Mouse (Mus musculus) kidney, postnatal 25 days (tissue): ENCODE measurements around the gene Il1rapl1.

Experiments
- DNase-seq, 2 experiments: peaks; one replicate each; pipeline ENCODE4 v3.0.0; 2021; ENCODE audit warnings: mixed read lengths in 2 of 2

The Il1rapl1 gene

DNA sequence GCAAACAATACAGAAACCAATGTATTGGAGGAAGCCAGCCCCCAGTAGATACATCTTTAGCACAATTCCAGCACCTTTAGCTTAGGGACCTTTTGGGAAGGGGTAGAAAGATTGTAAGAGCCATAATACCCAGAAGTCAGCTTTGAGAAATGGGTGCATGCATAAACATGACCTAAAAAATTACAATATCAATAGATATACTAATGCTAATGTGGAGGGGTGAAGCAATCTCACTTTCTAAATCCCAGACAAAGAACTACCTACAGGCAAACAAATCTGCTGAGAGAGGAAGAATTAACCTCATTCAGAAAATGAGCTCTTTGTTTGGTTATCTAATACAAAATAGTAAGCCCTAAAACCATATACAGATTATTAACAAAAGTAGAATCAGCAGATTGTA, 607.4 kb downstream of the Il1rapl1 start:
- no peak for DNase-seq

DNA sequence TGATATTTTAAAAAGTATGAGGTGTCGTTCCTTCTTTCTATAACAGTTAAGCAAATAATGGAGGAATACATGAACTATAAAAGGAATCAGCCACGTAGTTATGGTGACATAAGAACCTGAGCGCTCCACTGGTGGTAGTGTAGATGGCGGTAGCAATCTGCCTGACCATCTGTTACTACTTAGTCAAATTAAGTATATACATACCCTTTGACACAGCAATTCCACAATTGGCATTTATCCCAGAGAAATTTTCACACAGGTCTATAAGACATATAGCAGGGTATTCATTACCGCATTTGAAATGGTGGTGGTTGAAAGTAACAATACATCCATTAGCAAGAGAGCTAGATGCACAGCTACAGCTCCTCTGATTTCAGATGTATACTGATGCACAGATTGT, 612.8 kb downstream of the Il1rapl1 start:
- DNase-seq, result no peak

DNA sequence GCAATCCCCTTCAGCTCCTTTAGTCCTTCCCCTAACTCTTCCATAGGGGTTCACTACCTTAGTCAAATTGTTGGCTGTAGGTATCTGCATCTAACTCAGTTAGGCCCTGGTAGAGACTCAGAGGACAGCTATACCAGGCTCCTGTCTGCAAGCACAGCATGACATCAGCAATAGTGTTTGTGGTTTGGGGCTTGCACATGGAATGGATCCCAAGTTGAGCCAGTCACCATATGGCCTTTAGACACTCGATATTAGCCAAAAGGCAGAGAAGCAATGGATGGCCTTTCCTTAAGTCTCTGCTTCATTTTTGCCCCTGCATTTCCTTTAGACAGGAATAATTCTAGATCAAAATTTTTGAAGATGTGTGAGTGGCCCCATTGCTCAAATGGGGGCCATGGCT, 632.0 kb downstream of the Il1rapl1 start:
- DNase-seq, result no peak

DNA sequence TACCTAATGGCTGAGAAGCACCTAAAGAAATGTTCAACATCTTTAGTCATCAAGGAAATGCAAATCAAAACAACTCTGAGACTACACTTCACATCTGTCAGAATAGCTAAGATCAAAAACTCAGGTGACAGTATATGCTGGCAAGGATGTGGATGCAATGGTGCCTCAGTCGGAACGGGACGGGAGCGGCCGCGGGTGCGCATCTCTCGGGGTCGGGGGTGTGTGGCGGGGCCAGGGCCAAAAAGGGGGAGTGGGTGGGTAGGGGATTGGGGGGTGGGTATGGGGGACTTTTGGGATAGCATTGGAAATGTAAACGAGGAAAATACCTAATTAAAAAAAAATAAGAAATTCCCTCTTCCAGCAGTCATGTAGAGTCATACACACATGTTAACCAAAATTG, 877.3 kb downstream of the Il1rapl1 start:
- DNase-seq, result peak; percentile 79 to 89

DNA sequence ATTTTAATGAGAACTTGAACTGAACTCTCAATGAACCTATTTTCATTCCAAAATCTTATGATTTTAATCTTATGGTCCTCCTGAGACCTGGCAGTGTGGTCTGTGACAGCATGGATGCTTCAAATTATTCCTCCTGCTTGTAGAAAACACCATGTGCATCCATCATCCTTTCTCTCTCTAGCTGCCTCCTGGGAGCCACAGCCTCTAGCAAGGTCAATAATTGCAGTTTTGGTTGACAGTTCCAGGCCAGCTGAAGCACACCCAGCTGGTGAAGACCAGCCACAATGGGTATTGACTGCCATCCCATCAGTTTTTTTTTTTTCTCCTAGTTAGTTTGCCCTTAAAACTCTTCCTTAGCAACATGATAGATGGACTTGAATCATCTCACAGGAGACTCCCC, 890.2 kb downstream of the Il1rapl1 start:
- no peak for DNase-seq

DNA sequence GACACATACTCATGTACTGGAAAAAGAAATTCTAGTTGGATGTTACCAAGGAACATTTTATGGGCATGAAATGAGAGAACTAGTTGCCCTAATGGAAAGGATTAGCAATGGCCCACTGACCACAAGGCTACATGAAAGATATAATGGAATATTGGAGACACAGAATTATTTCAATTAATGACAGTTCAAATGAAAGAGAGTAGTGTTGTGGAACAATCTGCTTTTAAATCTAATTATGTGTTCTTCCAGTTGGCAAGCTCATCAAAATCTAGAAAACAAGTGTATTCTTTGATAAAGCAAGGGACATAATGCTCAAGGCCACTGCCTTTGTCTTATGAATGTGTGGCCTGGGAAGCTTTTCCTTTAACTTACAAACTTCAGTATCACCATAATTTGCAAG, 1113.1 kb downstream of the Il1rapl1 start:
- DNase-seq, result no peak

DNA sequence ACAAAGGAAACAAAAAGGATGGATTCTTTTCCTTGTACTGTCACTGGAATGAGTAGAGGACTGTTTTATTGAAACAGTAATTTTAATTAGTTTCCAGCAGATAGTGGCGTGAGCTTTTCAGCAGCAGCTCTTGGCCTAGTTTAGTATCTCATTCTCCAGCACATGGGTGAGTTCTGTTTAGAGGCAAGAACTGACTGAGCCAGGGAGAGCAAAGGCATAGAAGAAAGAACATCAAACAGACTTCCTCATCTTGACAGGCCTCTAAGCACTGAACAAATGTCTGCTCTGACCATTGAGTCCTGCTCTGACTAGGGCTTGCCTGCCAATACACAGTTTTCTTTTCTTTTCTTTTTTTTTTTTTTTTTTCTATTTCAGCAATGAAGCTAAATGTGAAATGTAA, 1160.3 kb downstream of the Il1rapl1 start:
- DNase-seq, result no peak

DNA sequence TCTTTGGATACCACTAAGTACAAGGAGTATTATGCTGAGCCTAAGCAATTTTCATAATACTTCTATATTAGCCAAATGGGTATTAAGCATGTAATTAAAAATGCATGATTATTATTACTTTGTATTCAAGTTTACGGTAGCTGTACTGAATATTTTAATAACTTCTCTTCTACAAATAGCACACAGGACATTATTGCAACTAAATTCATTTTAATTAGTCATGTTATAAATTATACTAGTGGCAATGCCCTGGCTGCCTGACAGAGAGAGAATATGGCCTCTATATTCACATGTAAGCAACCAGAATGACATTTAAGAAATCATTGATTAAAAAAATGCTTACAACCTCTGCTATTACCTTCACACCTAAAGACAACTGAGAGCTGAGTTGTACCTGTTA, 1160.8 kb downstream of the Il1rapl1 start:
- no peak for DNase-seq

DNA sequence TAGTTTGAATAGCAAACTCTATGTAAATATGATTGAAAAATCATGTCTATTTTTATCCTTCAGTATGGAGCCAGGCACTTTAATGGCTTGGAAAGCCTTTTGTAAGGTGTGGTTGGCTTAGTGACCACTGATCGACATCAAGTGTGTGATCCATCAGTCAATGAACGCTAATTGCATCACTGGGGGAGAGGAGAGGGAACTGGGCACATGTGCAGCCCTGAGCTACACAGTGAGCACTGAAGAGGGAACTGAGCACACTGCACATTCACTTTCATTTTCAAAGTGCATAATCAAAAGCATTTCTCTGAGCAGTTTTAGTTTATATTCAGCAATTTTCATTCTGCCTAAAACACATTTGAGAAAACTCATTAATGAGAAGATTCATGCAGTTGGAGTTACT, 1164.5 kb downstream of the Il1rapl1 start:
- DNase-seq, result no peak

DNA sequence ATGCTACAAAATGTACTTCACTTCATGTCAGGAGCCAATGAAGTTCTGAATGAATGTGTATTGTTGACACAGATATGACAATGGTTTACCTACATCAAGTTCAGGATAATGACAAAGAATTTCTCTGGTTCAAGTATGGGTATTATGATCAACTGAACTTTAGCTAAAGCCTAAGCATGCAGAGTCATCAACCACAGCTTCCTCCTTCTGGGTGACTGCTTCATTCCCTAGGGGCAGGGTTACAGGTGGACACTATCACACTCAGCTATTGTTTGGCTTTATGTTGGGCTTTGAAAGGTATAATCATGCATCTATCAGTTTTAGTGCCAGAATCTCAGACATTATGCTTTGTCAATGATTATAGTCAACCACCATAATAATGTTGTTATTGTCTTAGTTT, 1166.3 kb downstream of the Il1rapl1 start:
- no peak for DNase-seq

DNA sequence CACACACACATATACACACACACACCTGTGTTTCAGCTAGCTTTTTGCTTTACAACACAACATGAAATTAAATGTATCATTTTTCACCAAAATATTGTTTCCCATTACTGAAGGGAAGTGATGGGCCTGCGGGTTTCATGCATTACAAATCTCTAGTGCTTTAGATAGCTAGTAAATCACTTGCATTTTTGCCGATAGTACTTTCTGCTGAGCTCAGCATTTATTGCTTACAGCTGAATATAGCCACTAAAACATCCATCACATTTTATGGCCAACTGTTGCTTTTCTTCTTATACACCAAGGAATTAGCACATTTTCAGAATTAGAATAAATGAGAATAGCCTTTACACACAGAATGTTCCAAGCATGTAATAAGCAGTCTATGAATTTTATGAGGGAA, 1260.6 kb downstream of the Il1rapl1 start:
- no peak for DNase-seq

DNA sequence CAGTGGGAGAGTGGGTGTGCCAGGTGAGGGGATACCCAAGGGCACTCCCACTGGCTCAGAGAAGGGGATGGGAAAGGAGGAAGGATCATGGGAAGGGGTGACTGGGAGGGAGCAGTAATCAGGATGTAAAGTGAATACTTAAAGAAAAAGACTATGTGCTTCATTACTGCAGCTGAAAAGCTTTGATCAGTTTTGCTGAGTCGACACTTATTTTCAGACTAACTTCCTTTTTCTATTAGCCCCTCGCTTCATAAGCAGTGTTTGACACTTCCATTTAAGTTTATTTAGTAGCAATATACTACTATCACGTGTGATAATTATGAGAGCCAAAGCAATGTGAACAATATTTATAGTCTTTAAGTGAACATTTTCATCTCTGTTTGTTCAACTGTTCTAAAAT, 1307.2 kb downstream of the Il1rapl1 start:
- no peak for DNase-seq

DNA sequence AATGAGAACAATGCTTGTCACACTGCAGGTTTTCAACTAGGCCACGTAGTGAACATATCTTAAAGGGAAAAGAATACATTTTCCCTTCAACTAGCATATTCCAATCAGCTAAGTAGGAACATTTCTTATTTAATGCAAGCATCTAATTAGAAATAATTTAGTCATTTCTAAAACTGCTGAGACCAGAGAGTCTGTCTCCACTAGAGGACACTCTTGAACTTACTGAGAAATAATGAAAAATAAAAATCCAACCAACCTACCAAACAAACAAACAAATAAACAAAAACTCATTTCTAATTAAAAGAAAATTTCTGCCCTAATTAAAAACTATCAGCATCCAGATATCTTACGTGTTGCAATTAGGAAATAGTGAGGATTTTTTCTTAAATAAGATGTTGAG, 1312.7 kb downstream of the Il1rapl1 start:
- DNase-seq, result no peak

DNA sequence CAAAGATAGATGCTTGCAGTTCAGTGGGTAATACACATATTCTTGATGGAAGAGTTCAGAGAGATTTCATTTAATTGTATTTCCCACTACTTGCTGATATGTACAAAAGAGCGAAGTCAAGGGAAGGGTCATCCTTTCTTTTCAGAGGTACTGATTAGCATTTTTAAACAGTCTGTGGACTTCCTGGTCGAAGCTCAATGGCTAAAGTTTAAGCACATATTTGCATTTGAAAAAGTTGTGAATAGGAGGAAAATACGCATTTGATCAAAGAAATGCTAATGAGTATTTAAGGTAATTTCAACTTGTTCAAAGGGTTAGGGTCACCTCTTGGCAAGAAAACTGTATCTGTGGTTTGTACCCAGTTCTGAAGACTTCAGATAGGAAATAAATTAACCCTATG, 1386.6 kb downstream of the Il1rapl1 start:
- no peak for DNase-seq
